Mouse (Mus musculus) bone marrow macrophage, adult 2 months (primary cell): Measurements from ENCODE around the gene Col18a1.

Experiments
- CTCF ChIP-seq: IDR thresholded peaks from 2 replicates; pipeline ENCODE4 v1.5.1; 2012; ENCODE audit warnings: low read depth, mild to moderate bottlenecking, low read length, moderate library complexity
- POLR2A ChIP-seq: IDR thresholded peaks from 2 replicates; pipeline ENCODE4 v1.6.1; 2012; ENCODE audit warnings: mild to moderate bottlenecking, low read depth, low read length, borderline replicate concordance

DNA sequence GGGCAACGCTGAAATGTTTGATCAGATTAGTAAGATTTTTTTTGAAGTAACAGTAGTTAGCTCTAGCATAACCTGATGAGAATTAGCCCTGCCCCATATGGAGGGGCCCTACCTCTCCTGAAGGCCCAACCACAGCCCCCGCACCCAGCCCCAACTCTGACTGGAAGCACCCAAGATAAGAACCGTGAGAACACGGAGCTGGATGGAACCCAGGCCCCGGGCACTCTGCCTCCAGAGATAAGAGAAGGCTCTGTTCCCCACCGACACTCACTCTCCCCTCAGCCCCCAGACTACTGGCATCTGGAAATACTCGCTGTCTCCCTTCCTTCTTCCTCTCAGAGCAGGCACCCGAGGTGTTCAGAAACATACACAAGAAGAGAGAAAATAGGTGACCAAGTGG is 6.8 kb downstream of the Col18a1 start:
- TF ChIP-seq POLR2A, result no peak
- no peak for TF ChIP-seq CTCF
